Mouse (Mus musculus) mammary gland, adult 2 months (tissue): ENCODE results near the gene Jmjd1c. TPM values are rescaled to one million over a fixed set of nuclear protein-coding genes. Genes with fewer than 3 reads are reported as not detected.

Experiments
- polyA plus RNA-seq: library from polyadenylated mRNA; depleted of rRNA; stranded (reverse); fragments of >200 nt; gene quantifications from 2 replicates; pipeline ENCODE4 v1.2.3, GENCODE M21; 2012; ENCODE audit warnings: low replicate concordance; rRNA removed

Gene Jmjd1c
- polyA plus RNA-seq, result 15.7 and 18.2 TPM in 2 replicates

GRCm38 (mm10) chr10:67095798-67096620 lies at the start of gene Jmjd1c:
TSS of gene Jmjd1c (plus strand) at chr10:67096125.

GRCm38 (mm10) chr10:67096621-67097436 lies 904 bp downstream of the Jmjd1c start, which contains the start of gene Reep3:
TSS of gene Reep3 (minus strand) at chr10:67096945.

GRCm38 (mm10) chr10:67285176-67285814 lies 189.4 kb downstream of the Jmjd1c start, which contains the start of gene Nrbf2:
TSS of gene Nrbf2 (minus strand) at chr10:67285305.

Other genes starting within 250 kb of the Jmjd1c start
- 14.6 and 29.8 TPM in 2 replicates for gene Reep3, start 820 bp downstream of the Jmjd1c start, polyA plus RNA-seq
- 8.1 and 11.8 TPM in 2 replicates for gene Nrbf2, start 189.2 kb downstream of the Jmjd1c start, polyA plus RNA-seq